Mouse (Mus musculus): Measurements from ENCODE around the gene Bex3. TPM values are rescaled to one million over a fixed set of nuclear protein-coding genes. Genes with fewer than 3 reads are reported as not detected.
"Not testable (repeated sequence)": the region's sequence is repeated elsewhere in the genome, so short reads cannot be mapped to it uniquely, and the experiment has no call there.

Bex3 gene
- polyA plus RNA-seq, 1 experiment, result 54.9 TPM

- H3K4me1 ChIP-seq (ENCODE audit: control insufficient read depth, insufficient read depth, low read length), result no peaks in the 10 kb centered on the region
- WGBS, result 57% methylated on average over 6 of the region's 6 CpGs
- H3K4me3 ChIP-seq (replicated peaks; ENCODE audit: extremely low read depth, low read depth, low read length), result no peak overlapping the region
- TF ChIP-seq CTCF (IDR thresholded peaks at IDR 0.05; ENCODE audit: insufficient read depth, low read length) (no peak), POLR2A (IDR thresholded peaks at IDR 0.05; ENCODE audit: borderline replicate concordance, extremely low read depth, low read depth, low read length) (no peak)
- DNase-seq, result no peak
Measured at GRCm38 (mm10) chrX:136252023-136252729, 17.9 kb upstream of the Bex3 start.

- no peak overlapping the region for H3K4me3 ChIP-seq (replicated peaks; ENCODE audit: extremely low read depth, low read depth, low read length)
- 67% methylated on average over 5 of the region's 5 CpGs for WGBS
- DNase-seq, result no peak
- no peaks in the 10 kb centered on the region; the same call in 1 of the 2 replicates for H3K4me1 ChIP-seq (ENCODE audit: control insufficient read depth, insufficient read depth, low read length)
- no peak for TF ChIP-seq CTCF (IDR thresholded peaks at IDR 0.05; ENCODE audit: insufficient read depth, low read length)
- no peak for TF ChIP-seq POLR2A (IDR thresholded peaks at IDR 0.05; ENCODE audit: borderline replicate concordance, extremely low read depth, low read depth, low read length)
Measured at GRCm38 (mm10) chrX:136267720-136268119, 2.3 kb upstream of the Bex3 start.

GRCm38 (mm10) chrX:136268173-136268572, 1.9 kb upstream of the Bex3 start:
- no peak for DNase-seq
- Histone ChIP-seq H3K4me1 (ENCODE audit: control insufficient read depth, insufficient read depth, low read length) (no peaks in the 10 kb centered on the region; the same call in 1 of the 2 replicates), H3K4me3 (replicated peaks; ENCODE audit: extremely low read depth, low read depth, low read length) (no peak overlapping the region)
- 60% methylated on average over 4 of the region's 4 CpGs for WGBS
- TF ChIP-seq CTCF (IDR thresholded peaks at IDR 0.05; ENCODE audit: insufficient read depth, low read length), result no peak
- TF ChIP-seq POLR2A (IDR thresholded peaks at IDR 0.05; ENCODE audit: borderline replicate concordance, extremely low read depth, low read depth, low read length), result no peak

- H3K4me3 ChIP-seq (replicated peaks; ENCODE audit: extremely low read depth, low read depth, low read length); H3K4me1 ChIP-seq (ENCODE audit: control insufficient read depth, insufficient read depth, low read length); DNase-seq: not testable (repeated sequence)
- 36% methylated on average over 14 of the region's 60 CpGs for WGBS
Measured at GRCm38 (mm10) chrX:136270393-136271111, 499 bp downstream of the Bex3 start.

- 34% methylated on average over 3 of the region's 3 CpGs for WGBS
- DNase-seq, result no peak
- TF ChIP-seq CTCF (IDR thresholded peaks at IDR 0.05; ENCODE audit: insufficient read depth, low read length) (no peak), POLR2A (IDR thresholded peaks at IDR 0.05; ENCODE audit: borderline replicate concordance, extremely low read depth, low read depth, low read length) (no peak)
- no peak overlapping the region for H3K4me3 ChIP-seq (replicated peaks; ENCODE audit: extremely low read depth, low read depth, low read length)
- H3K4me1 ChIP-seq (ENCODE audit: control insufficient read depth, insufficient read depth, low read length), result no peaks in the 10 kb centered on the region; the same call in 1 of the 2 replicates
Measured at GRCm38 (mm10) chrX:136274542-136274941, 4.5 kb downstream of the Bex3 start.

GRCm38 (mm10) chrX:136275386-136275785, 5.3 kb downstream of the Bex3 start:
- TF ChIP-seq POLR2A (IDR thresholded peaks at IDR 0.05; ENCODE audit: borderline replicate concordance, extremely low read depth, low read depth, low read length) (no peak), CTCF (IDR thresholded peaks at IDR 0.05; ENCODE audit: insufficient read depth, low read length) (no peak)
- DNase-seq, result no peak
- H3K4me3 ChIP-seq (replicated peaks; ENCODE audit: extremely low read depth, low read depth, low read length), result no peak overlapping the region
- WGBS, result 55% methylated on average over 3 of the region's 3 CpGs
- no peaks in the 10 kb centered on the region; the same call in 1 of the 2 replicates for H3K4me1 ChIP-seq (ENCODE audit: control insufficient read depth, insufficient read depth, low read length)

GRCm38 (mm10) chrX:136277577-136277976, 7.5 kb downstream of the Bex3 start:
- TF ChIP-seq CTCF (IDR thresholded peaks at IDR 0.05; ENCODE audit: insufficient read depth, low read length) (no peak), POLR2A (IDR thresholded peaks at IDR 0.05; ENCODE audit: borderline replicate concordance, extremely low read depth, low read depth, low read length) (no peak)
- WGBS, result 79% methylated on average over 7 of the region's 7 CpGs
- DNase-seq, result no peak
- H3K4me3 ChIP-seq (replicated peaks; ENCODE audit: extremely low read depth, low read depth, low read length), result no peak overlapping the region
- H3K4me1 ChIP-seq (ENCODE audit: control insufficient read depth, insufficient read depth, low read length), result no peaks in the 10 kb centered on the region

- H3K4me3 ChIP-seq (replicated peaks; ENCODE audit: extremely low read depth, low read depth, low read length), result no peak overlapping the region
- H3K4me1 ChIP-seq (ENCODE audit: control insufficient read depth, insufficient read depth, low read length), result no peaks in the 10 kb centered on the region
- TF ChIP-seq CTCF (IDR thresholded peaks at IDR 0.05; ENCODE audit: insufficient read depth, low read length), result no peak
- TF ChIP-seq POLR2A (IDR thresholded peaks at IDR 0.05; ENCODE audit: borderline replicate concordance, extremely low read depth, low read depth, low read length), result no peak
- DNase-seq, result no peak
Measured at GRCm38 (mm10) chrX:136278401-136278800, 8.3 kb downstream of the Bex3 start.

GRCm38 (mm10) chrX:136279410-136279809, 9.4 kb downstream of the Bex3 start:
- no peak for DNase-seq
- TF ChIP-seq CTCF (IDR thresholded peaks at IDR 0.05; ENCODE audit: insufficient read depth, low read length), result no peak
- no peak for TF ChIP-seq POLR2A (IDR thresholded peaks at IDR 0.05; ENCODE audit: borderline replicate concordance, extremely low read depth, low read depth, low read length)
- Histone ChIP-seq H3K4me1 (ENCODE audit: control insufficient read depth, insufficient read depth, low read length) (no peaks in the 10 kb centered on the region), H3K4me3 (replicated peaks; ENCODE audit: extremely low read depth, low read depth, low read length) (no peak overlapping the region)
- 82% methylated on average over 5 of the region's 5 CpGs for WGBS

- Histone ChIP-seq H3K4me1 (ENCODE audit: control insufficient read depth, insufficient read depth, low read length) (no peaks in the 10 kb centered on the region), H3K4me3 (replicated peaks; ENCODE audit: extremely low read depth, low read depth, low read length) (no peak overlapping the region)
- no peak for TF ChIP-seq CTCF (IDR thresholded peaks at IDR 0.05; ENCODE audit: insufficient read depth, low read length)
- no peak for TF ChIP-seq POLR2A (IDR thresholded peaks at IDR 0.05; ENCODE audit: borderline replicate concordance, extremely low read depth, low read depth, low read length)
- DNase-seq, result no peak
- 42% methylated on average over 8 of the region's 8 CpGs for WGBS
Measured at GRCm38 (mm10) chrX:136290817-136291281, 20.8 kb downstream of the Bex3 start.
